Mouse (Mus musculus) heart, adult 8-10 months (tissue): Measurements from ENCODE around the gene Kansl1l. TPM values are rescaled to one million over a fixed set of nuclear protein-coding genes. Genes with fewer than 3 reads are reported as not detected.
"Not testable (repeated sequence)": the region's sequence is repeated elsewhere in the genome, so short reads cannot be mapped to it uniquely, and the experiment has no call there.

ENCODE experiments used
- DNase-seq: peaks from one replicate; pipeline ENCODE4 v3.0.0; 2022; ENCODE audit warnings: low spot score
- total RNA-seq, 4 experiments: library from RNA; stranded (reverse); gene quantifications; 2 replicates each; pipeline ENCODE4 v1.2.4; 2022

Gene Kansl1l
- total RNA-seq, 4 experiments from 2014 or later, result 22.2 to 24.7 (median 24.2) TPM

GRCm38 (mm10) chr1:66700149-66700692 is 117.1 kb downstream of the Kansl1l start:
- no peak for DNase-seq

GRCm38 (mm10) chr1:66699630-66700029 is 117.7 kb downstream of the Kansl1l start:
- DNase-seq, result not testable (repeated sequence)

GRCm38 (mm10) chr1:66695296-66695695 is 122.1 kb downstream of the Kansl1l start:
- no peak for DNase-seq

GRCm38 (mm10) chr1:66694266-66694665 is 123.1 kb downstream of the Kansl1l start:
- DNase-seq, result no peak

- DNase-seq, result no peak
Observed at GRCm38 (mm10) chr1:66692780-66693392, 124.5 kb downstream of the Kansl1l start.

- DNase-seq, result no peak
Observed at GRCm38 (mm10) chr1:66692308-66692707, 125.1 kb downstream of the Kansl1l start.

GRCm38 (mm10) chr1:66691772-66692171 is 125.6 kb downstream of the Kansl1l start:
- no peak for DNase-seq

GRCm38 (mm10) chr1:66682974-66683373 is 134.4 kb downstream of the Kansl1l start:
- DNase-seq, result no peak

GRCm38 (mm10) chr1:66678662-66679061 is 138.7 kb downstream of the Kansl1l start:
- no peak for DNase-seq

- DNase-seq, result no peak
Observed at GRCm38 (mm10) chr1:66677928-66678327, 139.4 kb downstream of the Kansl1l start.

- no peak for DNase-seq
Observed at GRCm38 (mm10) chr1:66672812-66673211, 144.6 kb downstream of the Kansl1l start.

- no peak for DNase-seq
Observed at GRCm38 (mm10) chr1:66671475-66671874, 145.9 kb downstream of the Kansl1l start.

Other genes starting within 250 kb of the Kansl1l start
- 10 to 100 TPM in 3 of 4 experiments, 1 to 10 TPM in 1; 9.9 to 12.2 (median 11.0) TPM for gene Rpe, start 116.7 kb downstream of the Kansl1l start, total RNA-seq
- 1,000 to 10,000 TPM; 1,104 to 1,310 (median 1,185) TPM for gene Acadl, start 45.7 kb upstream of the Kansl1l start, total RNA-seq
- gene Myl1, start 127.8 kb upstream of the Kansl1l start, total RNA-seq, result 10 to 100 TPM; 29.3 to 41.7 (median 34.9) TPM
- gene Lancl1, start 221.3 kb upstream of the Kansl1l start, total RNA-seq, result 10 to 100 TPM; 34.5 to 38.8 (median 38.0) TPM